Mouse (Mus musculus) limb, embryonic 10.5 days (tissue): ENCODE data around the gene Syt8. TPM values are rescaled to one million over a fixed set of nuclear protein-coding genes. Genes with fewer than 3 reads are reported as not detected.
A peak's percentile ranks its signal among the peaks of the same experiment; 100 is the strongest.

ENCODE experiments used
- DNase-seq: peaks from one replicate; pipeline ENCODE4 v3.0.0-alpha.2; 2017; ENCODE audit warnings: low spot score
- H3K27ac ChIP-seq: fragments of 300-500 bp; sonication (generic); 2 replicates; pipeline ENCODE4 v1.5.1; 2016; ENCODE audit warnings: mild to moderate bottlenecking
- H3K27me3 ChIP-seq: fragments of 300-500 bp; sonication (generic); 2 replicates; pipeline ENCODE4 v1.6.1; 2016; ENCODE audit warnings: low read depth, mild to moderate bottlenecking; ENCODE audit not compliant: poor library complexity, severe bottlenecking
- H3K36me3 ChIP-seq: fragments of 300-500 bp; sonication (generic); 2 replicates; pipeline ENCODE4 v1.6.1; 2016; ENCODE audit warnings: mild to moderate bottlenecking, moderate library complexity
- H3K4me1 ChIP-seq: fragments of 300-500 bp; sonication (generic); 2 replicates; pipeline ENCODE4 v1.6.1; 2016
- H3K4me3 ChIP-seq: fragments of 300-500 bp; sonication (generic); 2 replicates; pipeline ENCODE4 v1.5.1; 2016; ENCODE audit warnings: mild to moderate bottlenecking, moderate library complexity
- H3K9me3 ChIP-seq: fragments of 300-500 bp; sonication (generic); replicated peaks from 2 replicates; pipeline ENCODE4 v1.6.1; 2016; ENCODE audit warnings: mild to moderate bottlenecking
- WGBS: fragments of 180-500 bp; shearing (Covaris S2); methylation state at CpG from one replicate; pipeline ENCODE4 v1.1.7; 2016; 5-methylcytosine and 5-hydroxymethylcytosine counted together
- polyA plus RNA-seq: library from polyadenylated mRNA; unstranded; fragments of >200 nt; fragmentation: Nextera tagmentation; extraction: Ambion mirVana; gene quantifications from 2 replicates; pipeline ENCODE4 v1.2.1, GENCODE M21; 2016

Syt8 gene
- polyA plus RNA-seq, 1 experiment from 2014 or later = not detected

GRCm38 (mm10) chr7:142441585-142441984 lies 6.9 kb downstream of the Syt8 start, which contains the start of gene Tnni2:
Gene Tnni2, plus strand, starts transcription at chr7:142441808.
- Histone ChIP-seq H3K4me1 (peaks cover 46% of the 10 kb centered on the region), H3K9me3 (no peaks in the 10 kb centered on the region), H3K27ac (peak within 1 kb of the TSS; percentile 87), H3K4me3 (no peak within 1 kb of the TSS), H3K27me3 (no peaks in the 10 kb centered on the region), H3K36me3 (no peaks in the 10 kb centered on the region)
- no peak for DNase-seq
- WGBS = 80% methylated on average over 9 of the region's 9 CpGs

DNA sequence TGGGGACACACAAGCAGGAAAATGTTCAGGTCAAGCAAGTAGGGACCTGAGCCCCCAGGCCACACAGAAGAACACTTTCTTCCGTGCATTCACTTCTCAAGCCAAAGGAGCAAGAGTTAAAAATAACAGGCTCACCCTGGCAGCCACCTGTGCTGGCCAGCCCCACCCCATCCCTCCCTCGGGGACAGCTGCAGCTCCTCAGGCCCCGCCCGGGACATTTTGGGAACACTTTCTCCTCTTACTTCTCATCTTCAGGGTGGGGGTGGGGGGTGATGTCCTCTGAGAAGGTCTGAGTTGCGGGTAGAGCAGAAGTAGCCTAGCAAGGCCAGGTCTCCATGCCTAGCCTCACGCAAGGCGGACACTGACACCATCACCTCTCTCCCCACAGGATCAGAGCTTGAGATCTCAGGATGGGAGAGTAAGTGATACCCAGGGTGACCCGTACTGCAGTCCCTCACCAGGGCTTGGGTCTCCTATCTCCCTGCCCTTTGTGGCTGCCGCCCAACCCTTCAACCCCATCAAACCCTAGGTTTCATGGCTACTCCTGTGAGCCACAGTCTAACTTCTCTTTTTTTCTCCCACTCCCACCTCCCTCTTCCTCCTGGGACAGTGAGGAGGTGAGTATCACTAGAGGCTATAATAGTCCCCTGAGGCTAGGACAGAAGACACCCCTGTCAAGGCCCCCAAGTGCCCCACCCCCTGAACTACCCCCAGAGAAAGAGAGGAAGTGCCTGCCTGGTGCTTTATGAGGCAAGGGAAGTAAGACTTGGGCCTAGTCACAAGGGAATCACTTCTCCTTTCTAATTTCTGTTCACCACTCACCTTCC lies 7.6 kb downstream of the Syt8 start:
- H3K4me1 ChIP-seq = peaks cover 39% of the 10 kb centered on the region
- peak overlapping the region; percentile 87 for H3K27ac ChIP-seq
- no peaks in the 10 kb centered on the region for H3K9me3 ChIP-seq
- no peaks in the 10 kb centered on the region for H3K36me3 ChIP-seq
- no peak overlapping the region for H3K4me3 ChIP-seq
- no peak for DNase-seq
- no peaks in the 10 kb centered on the region for H3K27me3 ChIP-seq
- WGBS = 72% methylated on average over 9 of the region's 9 CpGs

- peaks cover 38% of the 10 kb centered on the region for H3K4me1 ChIP-seq
- H3K27me3 ChIP-seq = no peaks in the 10 kb centered on the region
- no peaks in the 10 kb centered on the region for H3K9me3 ChIP-seq
- no peak overlapping the region for H3K4me3 ChIP-seq
- peak overlapping the region; percentile 87 for H3K27ac ChIP-seq
- 94% methylated on average over 7 of the region's 7 CpGs for WGBS
- no peaks in the 10 kb centered on the region for H3K36me3 ChIP-seq
- no peak for DNase-seq
These were observed 8.3 kb downstream of the Syt8 start for GRCm38 (mm10) chr7:142442908-142443420.

- no peaks in the 10 kb centered on the region for H3K9me3 ChIP-seq
- H3K27ac ChIP-seq = peak overlapping the region; percentile 87
- no peak overlapping the region for H3K4me3 ChIP-seq
- no peaks in the 10 kb centered on the region for H3K27me3 ChIP-seq
- WGBS = 91% methylated on average over 5 of the region's 5 CpGs
- H3K4me1 ChIP-seq = peaks cover 38% of the 10 kb centered on the region
- DNase-seq = no peak
- no peaks in the 10 kb centered on the region for H3K36me3 ChIP-seq
These were observed 8.8 kb downstream of the Syt8 start for GRCm38 (mm10) chr7:142443474-142443873.

GRCm38 (mm10) chr7:142444171-142444570 lies 9.5 kb downstream of the Syt8 start:
- peaks cover 38% of the 10 kb centered on the region for H3K4me1 ChIP-seq
- 98% methylated on average over 6 of the region's 6 CpGs for WGBS
- no peaks in the 10 kb centered on the region for H3K9me3 ChIP-seq
- H3K27ac ChIP-seq = peak overlapping the region; percentile 87
- H3K27me3 ChIP-seq = no peaks in the 10 kb centered on the region
- H3K4me3 ChIP-seq = no peak overlapping the region
- no peaks in the 10 kb centered on the region for H3K36me3 ChIP-seq
- DNase-seq = no peak

DNA sequence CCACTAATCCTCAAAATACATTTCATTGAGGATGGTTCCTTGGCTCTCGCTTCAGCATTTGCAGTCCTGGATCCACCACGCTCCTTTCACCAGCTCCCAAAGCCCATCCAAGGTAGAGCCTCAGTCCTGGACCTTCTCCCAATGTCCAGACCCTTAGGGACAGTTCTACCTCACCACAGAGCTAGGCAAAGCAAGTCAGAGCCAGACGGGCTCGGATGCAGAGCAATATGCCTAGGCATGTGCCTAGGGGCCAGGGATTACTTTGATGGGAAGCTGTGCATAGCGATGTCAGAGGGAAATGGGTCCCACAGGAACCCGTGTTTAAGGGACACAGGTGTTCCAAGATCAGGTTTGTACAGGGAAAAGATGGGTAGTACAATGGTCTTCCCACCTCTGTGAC lies 10.7 kb downstream of the Syt8 start:
- Histone ChIP-seq H3K4me3 (no peak overlapping the region), H3K9me3 (no peaks in the 10 kb centered on the region), H3K27ac (0 out of 2 replicates have a peak overlapping the region, but pooled peaks have one; percentile 87), H3K36me3 (no peaks in the 10 kb centered on the region), H3K27me3 (no peaks in the 10 kb centered on the region), H3K4me1 (peaks cover 33% of the 10 kb centered on the region)
- DNase-seq = no peak
- WGBS = 92% methylated on average over 6 of the region's 6 CpGs

DNA sequence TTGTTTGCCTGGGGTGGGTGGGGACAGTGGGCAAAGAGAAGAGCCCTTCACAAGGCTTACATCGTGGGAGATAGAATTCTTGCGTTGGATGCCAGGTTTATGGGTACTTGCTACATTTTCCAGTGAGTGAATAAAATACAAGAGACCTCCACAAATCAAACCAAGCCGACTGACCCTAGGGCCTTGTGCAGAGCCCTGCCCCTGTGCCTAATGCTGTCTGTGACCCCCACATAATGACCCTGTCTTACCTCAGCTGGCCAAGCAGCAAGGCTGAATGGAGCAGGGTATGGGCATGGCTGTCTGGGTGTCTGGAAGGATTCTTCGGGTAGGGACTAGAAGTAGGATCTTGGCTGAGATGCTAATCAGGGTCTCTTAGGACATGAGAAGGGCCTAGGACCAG lies 11.6 kb downstream of the Syt8 start:
- H3K27ac ChIP-seq = no peak overlapping the region
- no peaks in the 10 kb centered on the region for H3K27me3 ChIP-seq
- H3K9me3 ChIP-seq = no peaks in the 10 kb centered on the region
- H3K36me3 ChIP-seq = no peaks in the 10 kb centered on the region
- peaks cover 24% of the 10 kb centered on the region for H3K4me1 ChIP-seq
- H3K4me3 ChIP-seq = no peak overlapping the region
- DNase-seq = no peak
- 86% methylated on average over 4 of the region's 4 CpGs for WGBS

DNA sequence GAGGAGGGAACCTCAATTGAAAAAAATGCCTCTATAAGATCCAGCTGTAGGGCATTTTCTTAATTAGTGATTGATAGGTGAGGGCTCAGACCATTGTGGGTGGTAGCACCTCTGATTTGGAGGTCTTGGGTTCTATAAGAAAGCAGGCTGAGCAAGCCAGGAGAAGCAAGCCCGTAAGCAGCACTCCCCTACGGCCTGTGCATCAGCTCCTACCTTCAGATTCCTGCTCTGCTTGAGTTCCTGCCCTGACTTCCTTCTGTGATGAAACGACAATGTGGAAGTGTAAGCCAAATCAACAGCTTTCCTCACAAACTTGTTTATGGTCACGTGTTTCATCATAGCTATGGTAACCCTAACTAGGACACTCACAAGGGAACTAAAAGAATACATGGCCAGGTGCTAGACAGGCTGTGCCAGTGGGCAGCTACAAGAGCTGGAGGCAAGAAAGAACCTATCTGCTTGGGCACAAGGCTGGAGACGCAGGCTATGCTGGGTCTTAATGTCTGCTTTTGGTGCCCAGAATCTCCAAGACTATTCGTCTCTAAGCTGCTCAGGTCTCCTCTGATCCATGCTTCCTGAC lies 14.5 kb downstream of the Syt8 start:
- Histone ChIP-seq H3K36me3 (no peaks in the 10 kb centered on the region), H3K27ac (no peak overlapping the region), H3K27me3 (no peaks in the 10 kb centered on the region), H3K4me1 (no peaks in the 10 kb centered on the region), H3K4me3 (no peak overlapping the region), H3K9me3 (no peaks in the 10 kb centered on the region)
- WGBS = 79% methylated on average over 6 of the region's 6 CpGs
- no peak for DNase-seq

GRCm38 (mm10) chr7:142454706-142455105 lies 20.1 kb downstream of the Syt8 start:
- DNase-seq = no peak
- no peaks in the 10 kb centered on the region for H3K36me3 ChIP-seq
- WGBS = 73% methylated on average over 1 of the region's 1 CpGs
- no peak overlapping the region for H3K4me3 ChIP-seq
- no peaks in the 10 kb centered on the region for H3K27me3 ChIP-seq
- peak overlapping the region; percentile 63 for H3K27ac ChIP-seq
- H3K4me1 ChIP-seq = peaks cover 42% of the 10 kb centered on the region
- no peaks in the 10 kb centered on the region for H3K9me3 ChIP-seq

GRCm38 (mm10) chr7:142455251-142455650 lies 20.6 kb downstream of the Syt8 start:
- H3K36me3 ChIP-seq = no peaks in the 10 kb centered on the region
- H3K9me3 ChIP-seq = no peaks in the 10 kb centered on the region
- H3K27me3 ChIP-seq = no peaks in the 10 kb centered on the region
- no peak for DNase-seq
- no peak overlapping the region for H3K4me3 ChIP-seq
- peak overlapping the region; percentile 63; the same call in 1 of the 2 replicates for H3K27ac ChIP-seq
- WGBS = 54% methylated on average over 2 of the region's 2 CpGs
- peaks cover 42% of the 10 kb centered on the region for H3K4me1 ChIP-seq

DNA sequence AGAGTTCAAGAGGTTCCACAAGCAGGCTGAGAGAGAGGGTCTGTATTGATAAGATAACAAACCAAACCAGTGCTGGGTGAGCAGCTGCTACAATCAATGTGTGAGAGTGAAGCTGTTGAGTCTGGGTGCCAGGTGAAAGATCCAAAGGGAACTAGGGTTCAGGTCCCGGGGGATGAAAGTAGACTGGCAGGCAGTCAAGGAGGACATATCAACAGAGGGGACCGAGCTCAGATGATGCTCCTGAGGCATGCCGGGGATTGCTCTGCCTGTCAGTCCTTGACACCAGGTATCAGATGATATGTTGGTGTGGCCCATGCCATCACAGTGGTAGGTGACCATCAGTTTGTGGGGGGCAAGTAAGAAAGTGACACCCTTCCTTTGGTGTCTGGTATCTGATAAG lies 22.2 kb downstream of the Syt8 start:
- DNase-seq = no peak
- H3K36me3 ChIP-seq = no peaks in the 10 kb centered on the region
- no peaks in the 10 kb centered on the region for H3K27me3 ChIP-seq
- peak overlapping the region; percentile 85 for H3K27ac ChIP-seq
- WGBS = 80% methylated on average over 3 of the region's 3 CpGs
- H3K9me3 ChIP-seq = no peaks in the 10 kb centered on the region
- H3K4me3 ChIP-seq = no peak overlapping the region
- peaks cover 42% of the 10 kb centered on the region for H3K4me1 ChIP-seq

DNA sequence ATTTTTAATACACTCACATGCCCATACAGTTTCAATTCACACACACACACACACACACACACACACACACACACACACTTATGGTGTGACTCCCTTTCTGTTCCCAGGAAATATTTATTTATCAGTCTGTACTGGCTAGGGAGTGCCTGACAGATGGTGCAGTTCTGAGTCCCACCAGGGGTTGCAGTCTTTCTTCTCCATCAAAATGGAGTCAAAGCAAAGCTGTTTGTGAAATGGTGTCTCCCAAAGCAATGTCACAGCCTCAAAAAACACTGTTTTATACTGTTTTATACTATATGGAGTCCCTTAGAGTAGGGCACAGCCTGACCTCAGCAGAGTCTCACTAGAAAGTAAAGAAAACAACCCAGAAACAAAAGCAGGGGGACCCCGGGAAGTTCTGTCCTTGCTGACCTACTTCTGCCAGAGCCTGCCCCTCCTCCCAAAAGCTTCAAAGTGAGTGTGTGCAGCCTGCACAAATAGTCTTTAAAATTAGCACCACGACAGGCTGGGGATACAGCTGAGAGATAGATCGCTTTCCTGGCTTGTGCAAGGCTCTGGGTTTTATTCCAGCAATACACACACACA lies 22.7 kb downstream of the Syt8 start:
- 32% methylated on average over 3 of the region's 3 CpGs for WGBS
- Histone ChIP-seq H3K4me1 (peaks cover 42% of the 10 kb centered on the region), H3K36me3 (no peaks in the 10 kb centered on the region), H3K9me3 (no peaks in the 10 kb centered on the region), H3K4me3 (no peak overlapping the region), H3K27ac (peak overlapping the region; percentile 85), H3K27me3 (no peaks in the 10 kb centered on the region)
- no peak for DNase-seq

DNA sequence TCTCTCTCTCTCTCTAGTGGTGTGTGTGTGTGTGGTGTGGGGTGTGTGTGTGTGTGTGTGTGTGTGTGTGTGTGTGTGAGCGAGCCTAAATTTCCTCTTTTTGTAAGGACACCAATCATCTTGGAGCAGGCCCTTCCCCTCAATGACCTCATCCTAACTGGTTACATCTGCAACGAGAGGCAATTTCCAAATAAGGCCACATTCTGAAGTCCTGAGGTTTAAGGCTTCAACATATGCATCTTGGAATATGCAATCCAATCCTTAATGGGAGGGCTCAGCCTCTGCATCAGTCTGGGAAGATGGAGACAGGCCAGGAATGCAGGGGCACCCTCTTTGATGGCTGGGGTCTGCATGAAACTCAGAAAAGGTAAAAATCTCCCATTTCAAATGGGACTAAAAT lies 23.4 kb downstream of the Syt8 start:
- Histone ChIP-seq H3K36me3 (no peaks in the 10 kb centered on the region), H3K4me1 (peaks cover 42% of the 10 kb centered on the region), H3K27me3 (no peaks in the 10 kb centered on the region), H3K4me3 (no peak overlapping the region), H3K9me3 (no peaks in the 10 kb centered on the region), H3K27ac (peak overlapping the region; percentile 85)
- WGBS = 23% methylated on average over 2 of the region's 2 CpGs
- DNase-seq = no peak
